Mouse (Mus musculus): ENCODE data around the gene Vps13d.

DNA sequence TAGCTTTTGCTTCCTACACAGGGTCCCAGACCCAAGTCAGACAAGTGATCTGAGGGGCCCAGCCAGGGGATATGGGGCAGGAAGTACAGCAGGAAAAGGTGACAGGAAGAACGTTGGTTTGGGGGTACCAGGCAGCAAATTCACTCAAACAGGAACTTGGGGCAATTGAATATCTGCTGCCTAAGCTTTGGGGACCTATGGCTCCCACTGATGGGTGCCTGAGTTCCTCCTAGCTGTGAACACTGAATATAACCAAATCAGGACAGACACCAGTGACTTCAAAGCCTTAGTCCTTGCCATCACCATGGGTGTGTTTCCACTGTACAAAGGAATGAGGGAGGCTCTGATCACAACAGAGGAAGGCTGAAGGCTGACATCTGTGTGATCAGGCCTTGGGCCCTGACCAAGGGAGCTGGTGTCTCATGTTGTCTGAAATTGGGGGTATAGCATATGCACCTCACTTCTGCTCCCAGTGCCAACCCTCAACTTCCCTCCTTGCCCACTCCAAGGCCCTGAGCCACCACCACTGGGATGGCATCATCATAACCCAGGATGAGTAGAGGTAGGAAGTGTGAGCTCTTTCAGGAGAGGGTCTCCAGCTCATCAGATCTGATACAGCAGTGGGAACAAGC lies 48.0 kb upstream of the Vps13d start:
- TF ChIP-seq CTCF (IDR thresholded peaks at IDR 0.05; ENCODE audit: low read depth), result no peak
- TF ChIP-seq EP300 (IDR thresholded peaks at IDR 0.05; ENCODE audit: low read depth), result no peak
